Mouse (Mus musculus): Measurements from ENCODE around the gene Cel.

GRCm38 (mm10) chr2:28525943-28526876, 37.0 kb downstream of the Cel start:
- TF ChIP-seq GATA1 (IDR thresholded peaks at IDR 0.05; ENCODE audit: borderline replicate concordance, low read length) (no peak), FLI1 (IDR thresholded peaks at IDR 0.05; ENCODE audit: low read length) (no peak)

Measured in megakaryocyte, embryonic 14.5 days (primary cell).